Mouse (Mus musculus): ENCODE measurements around the gene Cbx3. TPM values are rescaled to one million over a fixed set of nuclear protein-coding genes. Genes with fewer than 3 reads are reported as not detected.
"Not testable (repeated sequence)": the region's sequence is repeated elsewhere in the genome, so short reads cannot be mapped to it uniquely, and the experiment has no call there.

Gene Cbx3
- polyA plus RNA-seq, 1 experiment from 2014 or later, result 396 TPM

DNA sequence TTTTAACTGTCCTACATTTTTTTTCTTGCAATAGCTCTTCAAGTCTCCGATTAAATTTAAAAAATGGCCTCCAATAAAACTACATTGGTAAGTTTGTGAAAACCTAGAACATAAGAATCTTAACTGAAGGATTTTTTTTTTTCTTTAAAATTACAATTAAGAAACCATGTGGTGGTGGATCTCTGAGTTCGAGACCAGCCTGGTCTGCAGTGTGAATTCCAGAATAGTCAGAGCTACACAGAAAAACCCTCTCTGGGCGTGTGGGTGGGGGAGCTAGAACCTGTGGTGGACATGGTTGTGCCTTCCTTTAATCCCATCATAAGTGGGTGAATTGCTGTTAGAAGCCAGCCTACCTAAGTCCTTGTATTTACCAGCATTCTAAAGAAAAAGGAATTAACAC, 1.6 kb downstream of the Cbx3 start:
- H3K9ac ChIP-seq, result peak overlapping the region; percentile 10; the same call in 1 of the 2 replicates
- ATAC-seq (ENCODE audit: insufficient number of reproducible peaks, low FRiP score, low TSS enrichment, low read depth), result no peak
- 8% methylated on average over 3 of the region's 3 CpGs for WGBS
- H3K4me3 ChIP-seq, result peak overlapping the region; percentile 87
- H3K4me2 ChIP-seq, result peak overlapping the region; percentile 43
- H3K27ac ChIP-seq, result no peak overlapping the region
- peaks cover 25% of the 10 kb centered on the region for H3K36me3 ChIP-seq
- no peaks in the 10 kb centered on the region for H3K27me3 ChIP-seq
- H3K4me1 ChIP-seq, result peaks cover 12% of the 10 kb centered on the region
- H3K9me3 ChIP-seq, result no peaks in the 10 kb centered on the region

- H3K27me3 ChIP-seq, result no peaks in the 10 kb centered on the region
- WGBS, result 35% methylated on average over 4 of the region's 4 CpGs
- H3K36me3 ChIP-seq, result peaks cover 26% of the 10 kb centered on the region
- peaks cover 10% of the 10 kb centered on the region for H3K4me1 ChIP-seq
- H3K4me3 ChIP-seq, result peak overlapping the region; percentile 87
- no peak for ATAC-seq (ENCODE audit: insufficient number of reproducible peaks, low FRiP score, low TSS enrichment, low read depth)
- H3K27ac ChIP-seq, result no peak overlapping the region
- H3K4me2 ChIP-seq, result peak overlapping the region; percentile 43
- H3K9ac ChIP-seq, result peak overlapping the region; percentile 10; the same call in 1 of the 2 replicates
- no peaks in the 10 kb centered on the region for H3K9me3 ChIP-seq
These were observed 2.1 kb downstream of the Cbx3 start for GRCm38 (mm10) chr6:51472213-51472612.

DNA sequence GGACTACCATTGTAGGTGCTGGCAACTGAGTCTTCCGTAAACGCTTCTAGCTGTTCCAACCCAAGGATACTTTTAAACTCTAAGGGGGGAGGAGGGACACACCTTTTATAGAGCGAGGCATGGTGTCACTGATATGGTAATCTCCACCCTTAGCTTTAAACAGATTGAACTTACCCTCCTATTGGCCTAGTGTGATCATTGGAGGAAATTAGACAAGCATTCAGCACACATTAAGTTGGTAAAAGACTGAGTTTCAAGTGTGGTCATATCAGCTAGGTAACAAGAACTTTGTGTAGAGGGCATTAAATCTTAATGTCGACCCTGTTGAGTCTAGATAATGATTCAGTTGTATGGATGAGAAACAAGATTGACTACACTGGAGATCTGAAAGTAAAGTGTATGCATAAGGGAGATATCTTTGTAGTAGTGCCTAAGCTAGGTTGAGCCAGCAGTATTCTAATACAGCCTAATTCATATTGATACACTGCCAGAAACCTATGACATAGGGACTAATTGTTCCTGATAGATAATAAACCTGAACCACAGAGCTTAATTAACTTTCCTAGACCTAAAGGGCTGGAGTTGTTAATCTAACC, 9.1 kb downstream of the Cbx3 start:
- Histone ChIP-seq H3K27ac (no peak overlapping the region), H3K4me2 (no peak overlapping the region), H3K4me3 (no peak overlapping the region), H3K27me3 (no peaks in the 10 kb centered on the region), H3K9ac (no peak overlapping the region), H3K36me3 (peaks cover 65% of the 10 kb centered on the region), H3K9me3 (no peaks in the 10 kb centered on the region), H3K4me1 (no peaks in the 10 kb centered on the region)
- no peak for ATAC-seq (ENCODE audit: insufficient number of reproducible peaks, low FRiP score, low TSS enrichment, low read depth)
- 93% methylated on average over 4 of the region's 4 CpGs for WGBS

DNA sequence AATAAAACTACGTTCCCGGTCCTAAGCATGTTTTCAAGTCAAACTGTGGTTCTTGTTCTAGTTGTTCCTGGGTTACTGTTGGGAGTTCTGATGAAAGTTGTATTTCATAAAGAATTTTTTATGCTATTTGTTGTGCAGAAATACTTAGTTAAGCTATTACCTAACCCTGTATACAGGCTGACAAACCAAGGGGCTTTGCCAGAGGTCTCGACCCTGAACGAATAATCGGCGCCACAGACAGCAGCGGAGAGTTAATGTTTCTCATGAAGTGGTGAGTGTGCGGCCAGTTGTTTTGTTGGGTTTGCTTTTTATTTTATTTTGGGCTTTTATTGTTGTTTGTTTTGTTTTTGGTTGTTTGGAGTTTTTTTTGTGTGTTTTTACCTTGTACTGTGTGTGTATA, 11.4 kb downstream of the Cbx3 start:
- 85% methylated on average over 8 of the region's 8 CpGs for WGBS
- Histone ChIP-seq H3K9me3 (no peaks in the 10 kb centered on the region), H3K27ac (no peak overlapping the region), H3K36me3 (peaks cover 53% of the 10 kb centered on the region), H3K4me1 (no peaks in the 10 kb centered on the region), H3K9ac (no peak overlapping the region), H3K4me2 (no peak overlapping the region), H3K27me3 (no peaks in the 10 kb centered on the region), H3K4me3 (no peak overlapping the region)
- no peak for ATAC-seq (ENCODE audit: insufficient number of reproducible peaks, low FRiP score, low TSS enrichment, low read depth)

DNA sequence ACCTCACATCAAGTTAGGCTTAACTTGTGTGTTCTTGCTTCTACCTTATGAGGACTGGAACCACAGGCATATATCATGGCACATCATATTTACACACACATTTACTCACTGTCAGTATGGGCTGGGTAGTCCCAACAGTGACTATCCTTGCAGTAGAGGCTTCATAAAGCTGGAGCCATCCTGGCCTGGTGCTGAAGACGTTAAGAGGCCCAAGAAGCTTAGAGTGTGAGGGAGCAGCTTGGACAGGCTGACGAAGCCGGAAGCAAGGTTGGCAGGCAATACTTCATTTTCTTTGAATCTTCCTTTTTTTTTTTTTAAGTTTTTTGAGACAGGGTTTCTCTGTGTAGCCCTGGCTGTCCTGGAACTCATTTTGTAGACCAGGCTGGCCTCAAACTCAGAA, 13.7 kb downstream of the Cbx3 start:
- Histone ChIP-seq H3K4me3 (no peak overlapping the region), H3K4me1 (no peaks in the 10 kb centered on the region), H3K36me3 (peaks cover 43% of the 10 kb centered on the region), H3K27ac (no peak overlapping the region), H3K9me3 (peaks cover 5% of the 10 kb centered on the region; the same call in 1 of the 2 replicates), H3K27me3 (no peaks in the 10 kb centered on the region), H3K9ac (no peak overlapping the region), H3K4me2 (no peak overlapping the region)
- no peak for ATAC-seq (ENCODE audit: insufficient number of reproducible peaks, low FRiP score, low TSS enrichment, low read depth)
- WGBS, result 91% methylated on average over 3 of the region's 3 CpGs

- not testable (repeated sequence) for H3K4me2 ChIP-seq; ATAC-seq (ENCODE audit: insufficient number of reproducible peaks, low FRiP score, low TSS enrichment, low read depth)
- WGBS, result 86% methylated on average over 8 of the region's 8 CpGs
These were observed 14.4 kb downstream of the Cbx3 start for GRCm38 (mm10) chr6:51484556-51484955.

GRCm38 (mm10) chr6:51485646-51486045, 15.5 kb downstream of the Cbx3 start:
- Histone ChIP-seq H3K4me3 (no peak overlapping the region), H3K9me3 (peaks cover 5% of the 10 kb centered on the region; the same call in 1 of the 2 replicates), H3K4me2 (no peak overlapping the region), H3K9ac (no peak overlapping the region), H3K27ac (peak overlapping the region; percentile 3; the same call in 1 of the 2 replicates), H3K36me3 (peaks cover 25% of the 10 kb centered on the region), H3K27me3 (no peaks in the 10 kb centered on the region), H3K4me1 (no peaks in the 10 kb centered on the region)
- WGBS, result 51% methylated on average over 2 of the region's 2 CpGs
- ATAC-seq (ENCODE audit: insufficient number of reproducible peaks, low FRiP score, low TSS enrichment, low read depth), result no peak

More at GRCm38 (mm10) chr6:51484556-51484955, 14.4 kb downstream of the Cbx3 start:
- H3K9ac ChIP-seq, H3K27ac ChIP-seq, H3K4me3 ChIP-seq, H3K9me3 ChIP-seq, H3K4me1 ChIP-seq, H3K27me3 ChIP-seq: not testable (repeated sequence)
- peaks cover 36% of the 10 kb centered on the region for H3K36me3 ChIP-seq

GRCm38 (mm10) chr6:51486076-51486710, 16.0 kb downstream of the Cbx3 start:
- Histone ChIP-seq H3K9me3 (peaks cover 5% of the 10 kb centered on the region; the same call in 1 of the 2 replicates), H3K9ac (no peak overlapping the region), H3K4me1 (no peaks in the 10 kb centered on the region), H3K27ac (no peak overlapping the region), H3K36me3 (peaks cover 20% of the 10 kb centered on the region), H3K4me2 (no peak overlapping the region), H3K4me3 (no peak overlapping the region), H3K27me3 (no peaks in the 10 kb centered on the region)
- ATAC-seq (ENCODE audit: insufficient number of reproducible peaks, low FRiP score, low TSS enrichment, low read depth), result no peak
- 66% methylated on average over 7 of the region's 7 CpGs for WGBS

GRCm38 (mm10) chr6:51486731-51487130, 16.6 kb downstream of the Cbx3 start:
- Histone ChIP-seq H3K4me2 (no peak overlapping the region), H3K9me3 (peaks cover 5% of the 10 kb centered on the region; the same call in 1 of the 2 replicates), H3K4me3 (no peak overlapping the region), H3K27me3 (no peaks in the 10 kb centered on the region), H3K36me3 (peaks cover 14% of the 10 kb centered on the region), H3K27ac (no peak overlapping the region), H3K4me1 (no peaks in the 10 kb centered on the region), H3K9ac (no peak overlapping the region)
- ATAC-seq (ENCODE audit: insufficient number of reproducible peaks, low FRiP score, low TSS enrichment, low read depth), result no peak
- 90% methylated on average over 5 of the region's 5 CpGs for WGBS

DNA sequence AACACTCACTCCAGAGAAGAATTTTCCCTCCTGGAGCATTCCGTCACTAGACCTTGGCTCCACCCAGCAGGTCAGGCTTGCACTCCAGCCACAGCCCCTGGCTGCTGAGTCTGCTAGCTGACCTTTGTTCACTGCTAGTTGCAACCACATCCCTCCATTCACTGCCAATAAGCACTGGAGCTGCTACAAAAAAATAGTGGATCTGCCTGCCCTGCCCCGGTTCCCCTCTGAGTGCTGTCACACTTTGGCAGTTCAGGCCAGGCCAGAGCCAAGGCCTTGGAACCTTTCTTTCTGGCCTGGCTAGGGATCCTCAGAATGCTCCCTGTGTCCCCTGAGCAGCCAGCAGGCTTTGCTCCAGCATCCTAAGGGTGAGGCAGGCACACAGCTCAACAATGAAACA, 19.6 kb downstream of the Cbx3 start:
- H3K27ac ChIP-seq, result peak overlapping the region; percentile 9; the same call in 1 of the 2 replicates
- ATAC-seq (ENCODE audit: insufficient number of reproducible peaks, low FRiP score, low TSS enrichment, low read depth), result no peak
- H3K4me2 ChIP-seq, result no peak overlapping the region
- H3K27me3 ChIP-seq, result no peaks in the 10 kb centered on the region
- H3K36me3 ChIP-seq, result no peaks in the 10 kb centered on the region
- peaks cover 5% of the 10 kb centered on the region; the same call in 1 of the 2 replicates for H3K9me3 ChIP-seq
- H3K4me1 ChIP-seq, result no peaks in the 10 kb centered on the region
- H3K4me3 ChIP-seq, result no peak overlapping the region
- WGBS, result 32% methylated on average over 2 of the region's 2 CpGs
- no peak overlapping the region for H3K9ac ChIP-seq

DNA sequence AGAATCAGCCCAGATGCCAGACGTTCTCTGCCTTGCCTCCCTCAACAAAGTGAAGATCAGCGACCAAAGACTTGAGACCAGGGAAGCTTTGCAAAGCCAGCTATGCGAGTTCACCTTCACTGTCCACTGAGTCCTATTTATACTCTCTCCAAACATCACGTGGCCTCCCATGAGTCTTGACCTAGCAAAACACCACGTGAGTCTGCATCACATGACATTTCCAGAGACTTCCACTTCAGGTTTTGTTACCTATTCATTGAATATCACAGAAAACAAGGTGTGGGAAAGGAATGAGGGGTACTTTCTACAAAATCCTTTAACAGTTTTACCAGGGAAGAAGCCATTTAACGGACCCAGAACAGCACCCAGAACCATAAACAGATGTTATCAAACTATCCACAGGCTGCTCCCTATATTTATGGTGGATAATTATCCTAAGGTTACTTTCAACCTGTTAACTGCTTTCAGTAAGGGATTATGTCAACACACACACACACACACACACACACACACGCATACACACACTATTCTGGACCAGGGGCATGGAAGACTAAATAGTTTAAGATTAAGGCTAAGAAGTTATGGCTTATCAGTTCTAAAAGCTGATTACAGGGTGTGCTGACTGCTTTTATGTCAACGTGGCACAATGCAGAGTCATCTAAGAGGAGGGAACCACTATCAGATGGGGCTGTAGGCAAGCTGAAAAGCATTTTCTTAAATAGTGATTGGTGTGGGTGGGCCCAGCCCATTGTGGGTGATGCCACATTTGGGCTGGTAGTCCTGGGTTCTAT, 27.4 kb downstream of the Cbx3 start:
- Histone ChIP-seq H3K9me3 (no peaks in the 10 kb centered on the region), H3K4me3 (no peak overlapping the region), H3K4me1 (no peaks in the 10 kb centered on the region), H3K9ac (no peak overlapping the region), H3K36me3 (no peaks in the 10 kb centered on the region), H3K27me3 (no peaks in the 10 kb centered on the region), H3K27ac (no peak overlapping the region), H3K4me2 (no peak overlapping the region)
- WGBS, result 60% methylated on average over 8 of the region's 8 CpGs
- ATAC-seq (ENCODE audit: insufficient number of reproducible peaks, low FRiP score, low TSS enrichment, low read depth), result no peak

- H3K9me3 ChIP-seq, result no peaks in the 10 kb centered on the region
These were observed 35.5 kb downstream of the Cbx3 start for GRCm38 (mm10) chr6:51505671-51506070.

More at GRCm38 (mm10) chr6:51505671-51506070, 35.5 kb downstream of the Cbx3 start:
- ATAC-seq (ENCODE audit: insufficient number of reproducible peaks, low FRiP score, low TSS enrichment, low read depth), result no peak
- Histone ChIP-seq H3K4me2 (no peak overlapping the region), H3K36me3 (no peaks in the 10 kb centered on the region), H3K4me1 (no peaks in the 10 kb centered on the region), H3K9ac (no peak overlapping the region), H3K27me3 (no peaks in the 10 kb centered on the region), H3K27ac (no peak overlapping the region), H3K4me3 (no peak overlapping the region)
- 61% methylated on average over 1 of the region's 1 CpGs for WGBS

All from limb, embryonic 15.5 days (tissue).